Mouse (Mus musculus): ENCODE measurements around the gene Ssbp3. TPM values are rescaled to one million over a fixed set of nuclear protein-coding genes. Genes with fewer than 3 reads are reported as not detected.

The Ssbp3 gene
- polyA plus RNA-seq, 1 experiment = 27.8 TPM

DNA sequence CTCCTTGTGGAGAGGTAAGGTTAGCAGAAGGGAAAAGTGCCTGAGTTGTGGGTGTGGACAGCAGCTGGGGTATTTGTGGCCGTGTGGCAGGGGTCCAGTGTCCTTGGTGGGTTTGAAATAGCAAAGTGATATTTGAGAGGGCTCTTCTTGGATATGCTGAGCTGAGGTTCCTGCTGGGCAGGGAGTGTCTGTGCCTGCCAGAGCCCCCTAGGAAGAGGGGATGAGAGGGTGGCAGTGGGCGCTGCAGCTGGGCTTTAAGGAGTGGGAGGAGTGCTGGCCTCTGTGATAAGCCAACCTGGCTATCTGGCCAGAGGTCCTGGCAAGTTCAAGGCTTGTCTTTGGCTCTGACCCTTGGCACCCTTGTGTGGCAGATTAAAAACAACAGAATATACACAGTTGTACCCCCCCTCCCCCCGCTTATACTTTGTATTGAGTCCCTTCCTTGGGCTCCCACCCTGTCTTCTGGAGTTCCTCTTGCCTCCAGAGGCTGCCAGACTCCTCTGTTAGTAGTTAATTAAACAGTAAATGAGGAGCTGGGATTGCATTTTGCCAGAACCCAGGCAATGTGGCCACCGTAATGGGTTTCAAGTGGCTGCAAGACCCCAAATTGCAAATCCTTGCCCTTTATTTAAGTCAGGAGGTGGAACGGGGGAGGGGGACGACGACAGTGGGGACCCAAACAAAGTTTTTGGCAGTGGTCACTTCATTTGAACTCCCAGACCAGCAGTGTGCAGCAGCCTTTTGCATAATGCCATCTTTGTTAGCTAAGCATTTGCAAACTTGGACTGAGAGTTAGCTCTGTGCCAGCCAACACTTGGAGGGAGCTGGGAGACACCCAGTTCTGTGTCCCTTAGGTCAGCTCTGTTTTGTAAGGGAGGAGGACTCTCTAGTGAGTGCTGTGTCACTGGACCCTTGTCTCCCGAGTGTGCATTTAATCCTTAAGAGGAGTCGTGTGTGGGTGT lies 11.2 kb downstream of the Ssbp3 start:
- Histone ChIP-seq H3K4me3 (ENCODE audit: extremely low read depth, insufficient read depth, insufficient read length) (no peak overlapping the region), H3K36me3 (ENCODE audit: control insufficient read depth, insufficient read depth, low read length) (peaks cover 5% of the 10 kb centered on the region), H3K27me3 (ENCODE audit: control insufficient read depth, insufficient read depth, low read length) (no peaks in the 10 kb centered on the region), H3K4me1 (ENCODE audit: control insufficient read depth, insufficient read depth, insufficient read length) (no peaks in the 10 kb centered on the region), H3K27ac (ENCODE audit: insufficient read depth, low read length) (no peak overlapping the region)
- no peak for DNase-seq (ENCODE audit: low read depth in 1 of 2, low spot score in 2 of 2)
- TF ChIP-seq CTCF (IDR thresholded peaks at IDR 0.05; ENCODE audit: extremely low read depth, insufficient read depth, insufficient read length, insufficient replicate concordance) = no peak
- TF ChIP-seq POLR2A (IDR thresholded peaks at IDR 0.05; ENCODE audit: low read depth, low read length) = no peak
- 85% methylated on average over 9 of the region's 9 CpGs for WGBS

DNA sequence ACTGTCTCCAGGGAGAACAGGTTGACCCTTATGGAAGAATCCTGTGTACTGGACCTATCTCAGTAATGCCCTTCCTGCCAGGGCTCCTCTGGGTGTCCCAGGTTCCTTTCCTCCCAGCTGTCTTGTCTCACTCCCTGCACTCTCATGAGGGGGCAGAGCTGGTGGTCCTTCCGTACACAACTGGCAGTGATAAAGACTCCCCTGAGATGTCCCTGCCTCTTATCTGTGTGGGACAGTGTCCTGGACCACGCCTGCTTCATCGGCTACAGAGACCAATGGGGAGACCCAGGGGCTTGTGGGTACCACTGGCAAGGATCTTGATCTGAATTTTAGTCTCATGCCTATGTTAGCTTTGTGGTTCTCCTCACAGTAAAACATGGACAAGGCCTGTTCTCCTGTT lies 12.4 kb downstream of the Ssbp3 start:
- WGBS = 90% methylated on average over 3 of the region's 3 CpGs
- H3K4me3 ChIP-seq (ENCODE audit: extremely low read depth, insufficient read depth, insufficient read length) = no peak overlapping the region

DNA sequence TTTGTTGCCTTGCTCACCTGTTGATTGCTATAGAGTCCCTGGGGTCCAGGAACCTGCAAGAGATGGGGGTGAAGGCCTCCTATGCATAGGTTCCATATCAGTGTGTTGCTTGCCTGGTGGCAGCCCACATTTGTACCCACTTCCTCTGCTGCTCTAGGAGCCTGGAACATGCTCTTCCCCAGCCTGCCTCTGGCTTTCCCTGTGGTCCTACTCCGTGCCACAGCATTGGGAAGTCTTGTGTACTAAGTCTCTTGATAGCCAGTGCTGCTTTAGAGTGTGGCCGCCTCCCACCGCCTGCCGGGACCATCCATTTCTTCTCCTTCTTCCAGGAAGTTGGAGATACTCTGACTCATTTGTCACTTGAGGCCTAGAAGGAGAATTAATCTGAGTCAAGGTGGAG lies 13.7 kb downstream of the Ssbp3 start:
- no peak for DNase-seq (ENCODE audit: low read depth in 1 of 2, low spot score in 2 of 2)
- H3K36me3 ChIP-seq (ENCODE audit: control insufficient read depth, insufficient read depth, low read length) = peaks cover 3% of the 10 kb centered on the region
- TF ChIP-seq POLR2A (IDR thresholded peaks at IDR 0.05; ENCODE audit: low read depth, low read length) (no peak), CTCF (IDR thresholded peaks at IDR 0.05; ENCODE audit: extremely low read depth, insufficient read depth, insufficient read length, insufficient replicate concordance) (no peak)
- no peak overlapping the region for H3K4me3 ChIP-seq (ENCODE audit: extremely low read depth, insufficient read depth, insufficient read length)
- no peaks in the 10 kb centered on the region for H3K4me1 ChIP-seq (ENCODE audit: control insufficient read depth, insufficient read depth, insufficient read length)
- WGBS = 92% methylated on average over 4 of the region's 4 CpGs
- no peak overlapping the region for H3K27ac ChIP-seq (ENCODE audit: insufficient read depth, low read length)
- H3K27me3 ChIP-seq (ENCODE audit: control insufficient read depth, insufficient read depth, low read length) = no peaks in the 10 kb centered on the region

More for the DNA sequence above, 12.4 kb downstream of the Ssbp3 start:
- Histone ChIP-seq H3K4me1 (ENCODE audit: control insufficient read depth, insufficient read depth, insufficient read length) (no peaks in the 10 kb centered on the region), H3K36me3 (ENCODE audit: control insufficient read depth, insufficient read depth, low read length) (peaks cover 3% of the 10 kb centered on the region), H3K27me3 (ENCODE audit: control insufficient read depth, insufficient read depth, low read length) (no peaks in the 10 kb centered on the region), H3K27ac (ENCODE audit: insufficient read depth, low read length) (no peak overlapping the region)
- TF ChIP-seq CTCF (IDR thresholded peaks at IDR 0.05; ENCODE audit: extremely low read depth, insufficient read depth, insufficient read length, insufficient replicate concordance) = no peak
- no peak for TF ChIP-seq POLR2A (IDR thresholded peaks at IDR 0.05; ENCODE audit: low read depth, low read length)
- DNase-seq (ENCODE audit: low read depth in 1 of 2, low spot score in 2 of 2) = no peak

DNA sequence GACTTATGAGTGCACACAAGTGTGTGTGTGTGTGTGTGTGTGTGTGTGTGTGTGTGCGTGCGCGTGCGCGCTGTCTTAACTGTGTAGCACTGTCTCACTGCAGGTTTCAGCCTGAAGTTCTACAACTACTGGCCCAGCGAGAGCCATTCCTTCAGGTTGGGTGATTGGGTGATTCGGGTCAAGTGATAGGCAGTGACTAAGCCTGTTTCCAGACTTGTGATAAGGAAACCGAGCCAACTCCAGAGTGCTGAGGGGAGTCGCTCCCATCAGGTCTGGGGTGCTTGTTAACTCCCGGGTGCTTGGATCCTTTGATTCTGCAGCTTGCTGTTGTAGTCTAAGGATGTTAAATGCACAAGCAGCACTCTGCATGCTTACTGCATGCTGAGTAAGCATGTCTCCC lies 14.4 kb downstream of the Ssbp3 start:
- no peak for TF ChIP-seq CTCF (IDR thresholded peaks at IDR 0.05; ENCODE audit: extremely low read depth, insufficient read depth, insufficient read length, insufficient replicate concordance)
- no peak for TF ChIP-seq POLR2A (IDR thresholded peaks at IDR 0.05; ENCODE audit: low read depth, low read length)
- H3K27ac ChIP-seq (ENCODE audit: insufficient read depth, low read length) = no peak overlapping the region
- peaks cover 3% of the 10 kb centered on the region; the same call in 1 of the 2 replicates for H3K36me3 ChIP-seq (ENCODE audit: control insufficient read depth, insufficient read depth, low read length)
- no peaks in the 10 kb centered on the region for H3K27me3 ChIP-seq (ENCODE audit: control insufficient read depth, insufficient read depth, low read length)
- no peaks in the 10 kb centered on the region for H3K4me1 ChIP-seq (ENCODE audit: control insufficient read depth, insufficient read depth, insufficient read length)
- no peak for DNase-seq (ENCODE audit: low read depth in 1 of 2, low spot score in 2 of 2)
- no peak overlapping the region for H3K4me3 ChIP-seq (ENCODE audit: extremely low read depth, insufficient read depth, insufficient read length)
- WGBS = 82% methylated on average over 10 of the region's 10 CpGs

DNA sequence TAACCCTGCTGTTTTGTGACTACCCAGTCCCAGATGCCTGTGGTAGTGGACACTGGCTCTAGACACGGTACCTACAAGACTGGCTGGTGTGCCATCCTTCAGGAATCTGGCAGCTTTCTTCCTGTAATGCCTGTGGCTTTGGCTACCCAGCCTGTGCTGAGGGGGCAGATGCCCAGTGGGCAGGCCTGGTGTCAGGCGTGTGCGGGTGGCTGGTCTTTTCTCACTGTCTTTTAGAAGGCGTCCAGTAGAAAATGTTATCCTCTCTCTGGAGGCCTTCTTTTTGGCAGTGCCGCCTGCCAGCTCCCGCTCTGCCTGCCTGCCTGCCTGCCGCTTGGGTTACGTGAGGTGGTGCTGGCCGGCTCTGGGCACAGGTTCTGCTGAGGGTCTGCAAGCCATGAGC lies 15.9 kb downstream of the Ssbp3 start:
- Histone ChIP-seq H3K36me3 (ENCODE audit: control insufficient read depth, insufficient read depth, low read length) (peaks cover 3% of the 10 kb centered on the region; the same call in 1 of the 2 replicates), H3K4me3 (ENCODE audit: extremely low read depth, insufficient read depth, insufficient read length) (no peak overlapping the region), H3K27ac (ENCODE audit: insufficient read depth, low read length) (no peak overlapping the region), H3K27me3 (ENCODE audit: control insufficient read depth, insufficient read depth, low read length) (no peaks in the 10 kb centered on the region), H3K4me1 (ENCODE audit: control insufficient read depth, insufficient read depth, insufficient read length) (no peaks in the 10 kb centered on the region)
- DNase-seq (ENCODE audit: low read depth in 1 of 2, low spot score in 2 of 2) = no peak
- TF ChIP-seq CTCF (IDR thresholded peaks at IDR 0.05; ENCODE audit: extremely low read depth, insufficient read depth, insufficient read length, insufficient replicate concordance) (no peak), POLR2A (IDR thresholded peaks at IDR 0.05; ENCODE audit: low read depth, low read length) (no peak)
- 96% methylated on average over 9 of the region's 9 CpGs for WGBS

DNA sequence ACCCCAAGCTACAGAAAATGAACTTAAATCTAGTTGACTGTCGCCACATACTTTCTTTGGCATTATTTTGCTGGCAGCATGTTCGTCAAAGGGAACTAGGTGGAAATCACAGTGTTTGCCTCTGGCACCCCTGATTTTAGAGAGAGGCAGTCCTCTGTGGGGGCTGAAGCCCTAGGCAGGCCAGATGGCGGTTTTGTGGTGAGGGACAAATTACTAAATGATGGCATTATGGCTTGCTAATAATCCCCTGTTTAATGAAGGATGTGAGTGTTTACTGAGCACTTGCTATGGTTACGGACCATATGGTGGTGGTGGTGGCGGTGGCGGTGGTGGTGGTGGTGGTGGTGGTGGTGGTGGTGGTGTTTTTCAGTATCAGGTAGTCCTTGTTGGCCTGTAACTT lies 16.5 kb downstream of the Ssbp3 start:
- 96% methylated on average over 6 of the region's 6 CpGs for WGBS
- Histone ChIP-seq H3K36me3 (ENCODE audit: control insufficient read depth, insufficient read depth, low read length) (peaks cover 3% of the 10 kb centered on the region; the same call in 1 of the 2 replicates), H3K27ac (ENCODE audit: insufficient read depth, low read length) (no peak overlapping the region), H3K4me1 (ENCODE audit: control insufficient read depth, insufficient read depth, insufficient read length) (no peaks in the 10 kb centered on the region), H3K4me3 (ENCODE audit: extremely low read depth, insufficient read depth, insufficient read length) (no peak overlapping the region), H3K27me3 (ENCODE audit: control insufficient read depth, insufficient read depth, low read length) (no peaks in the 10 kb centered on the region)
- DNase-seq (ENCODE audit: low read depth in 1 of 2, low spot score in 2 of 2) = no peak
- TF ChIP-seq CTCF (IDR thresholded peaks at IDR 0.05; ENCODE audit: extremely low read depth, insufficient read depth, insufficient read length, insufficient replicate concordance) (no peak), POLR2A (IDR thresholded peaks at IDR 0.05; ENCODE audit: low read depth, low read length) (no peak)

DNA sequence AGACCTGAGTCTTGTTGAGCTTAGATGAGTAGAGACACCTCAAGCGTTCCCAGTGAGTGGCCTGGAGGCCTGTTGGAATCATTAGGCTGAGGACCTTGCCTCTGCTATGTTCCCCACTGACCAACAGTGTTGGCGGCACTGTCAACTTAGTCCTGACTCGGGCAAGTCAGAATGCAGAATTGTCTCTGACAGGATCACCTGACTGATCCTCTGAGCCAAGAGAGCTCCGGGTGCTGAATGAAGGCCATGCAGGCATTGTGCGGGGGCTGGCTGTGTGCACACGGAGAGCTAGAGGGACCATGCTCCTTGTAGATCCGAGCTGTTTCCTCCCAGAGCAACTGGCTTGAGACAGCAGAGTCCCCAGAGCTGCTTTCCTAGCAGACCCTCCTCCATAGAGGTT lies 18.5 kb downstream of the Ssbp3 start:
- Histone ChIP-seq H3K27me3 (ENCODE audit: control insufficient read depth, insufficient read depth, low read length) (no peaks in the 10 kb centered on the region), H3K36me3 (ENCODE audit: control insufficient read depth, insufficient read depth, low read length) (peaks cover 3% of the 10 kb centered on the region; the same call in 1 of the 2 replicates), H3K4me3 (ENCODE audit: extremely low read depth, insufficient read depth, insufficient read length) (no peak overlapping the region), H3K27ac (ENCODE audit: insufficient read depth, low read length) (no peak overlapping the region), H3K4me1 (ENCODE audit: control insufficient read depth, insufficient read depth, insufficient read length) (no peaks in the 10 kb centered on the region; the same call in 1 of the 2 replicates)
- no peak for DNase-seq (ENCODE audit: low read depth in 1 of 2, low spot score in 2 of 2)
- no peak for TF ChIP-seq CTCF (IDR thresholded peaks at IDR 0.05; ENCODE audit: extremely low read depth, insufficient read depth, insufficient read length, insufficient replicate concordance)
- no peak for TF ChIP-seq POLR2A (IDR thresholded peaks at IDR 0.05; ENCODE audit: low read depth, low read length)
- WGBS = 98% methylated on average over 7 of the region's 7 CpGs

Data from spleen, adult 2 months (tissue).